Mouse (Mus musculus): ENCODE results near the gene Faf1. TPM values are rescaled to one million over a fixed set of nuclear protein-coding genes. Genes with fewer than 3 reads are reported as not detected.
A peak's percentile ranks its signal among the peaks of the same experiment; 100 is the strongest.

Faf1 gene
- polyA plus RNA-seq, 1 experiment from 2014 or later = 36.4 TPM

- no peak overlapping the region for H3K4me2 ChIP-seq (replicated peaks)
- no peak overlapping the region for H3K9ac ChIP-seq
- H3K4me3 ChIP-seq = no peak overlapping the region
- no peak overlapping the region for H3K27ac ChIP-seq
- H3K4me1 ChIP-seq = peaks cover 4% of the 10 kb centered on the region
- WGBS = 30% methylated on average over 3 of the region's 3 CpGs
- no peaks in the 10 kb centered on the region for H3K9me3 ChIP-seq
- peak; percentile 52; the same call in 1 of the 2 replicates for ATAC-seq (ENCODE audit: insufficient number of reproducible peaks, insufficient read depth, low FRiP score, low TSS enrichment)
- no peaks in the 10 kb centered on the region for H3K27me3 ChIP-seq
- no peaks in the 10 kb centered on the region for H3K36me3 ChIP-seq
These were observed 192.6 kb downstream of the Faf1 start for GRCm38 (mm10) chr4:109868897-109869484.

- Histone ChIP-seq H3K27me3 (no peaks in the 10 kb centered on the region), H3K36me3 (no peaks in the 10 kb centered on the region), H3K4me3 (no peak overlapping the region), H3K27ac (no peak overlapping the region), H3K4me1 (0 out of 2 replicates have a peak, but pooled peaks cover 4% of the 10 kb centered on the region), H3K9ac (no peak overlapping the region), H3K9me3 (no peaks in the 10 kb centered on the region), H3K4me2 (replicated peaks) (no peak overlapping the region)
- 32% methylated on average over 4 of the region's 4 CpGs for WGBS
- ATAC-seq (ENCODE audit: insufficient number of reproducible peaks, insufficient read depth, low FRiP score, low TSS enrichment) = no peak
These were observed 207.9 kb downstream of the Faf1 start for GRCm38 (mm10) chr4:109884333-109884732.

DNA sequence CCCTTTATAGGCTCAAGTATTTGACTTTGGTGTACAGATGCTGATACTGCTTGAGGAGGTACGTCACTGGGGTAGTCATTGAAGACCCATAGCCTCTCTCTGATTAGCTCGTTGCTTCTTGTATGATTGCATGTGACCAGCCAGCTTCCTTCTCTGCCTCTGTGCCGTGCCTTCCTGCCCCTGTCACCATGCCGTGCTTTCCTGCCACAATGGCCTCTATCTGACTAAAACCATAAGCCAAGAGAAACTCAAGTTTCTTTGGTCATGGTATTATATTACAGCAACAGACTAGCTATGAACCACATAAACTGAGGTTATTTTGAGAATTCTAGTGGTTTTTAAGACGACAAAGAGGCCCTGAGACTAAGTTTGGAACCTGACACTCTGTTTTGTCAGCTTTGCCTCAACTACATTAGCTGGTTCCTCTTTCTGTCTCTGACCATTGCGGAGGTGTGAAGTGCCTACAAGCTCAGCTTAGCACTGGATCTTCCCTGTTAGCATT, 211.5 kb downstream of the Faf1 start:
- Histone ChIP-seq H3K4me3 (no peak overlapping the region), H3K27ac (no peak overlapping the region), H3K4me2 (replicated peaks) (no peak overlapping the region), H3K4me1 (0 out of 2 replicates have a peak, but pooled peaks cover 4% of the 10 kb centered on the region), H3K36me3 (peaks cover 4% of the 10 kb centered on the region; the same call in 1 of the 2 replicates), H3K9ac (no peak overlapping the region), H3K27me3 (no peaks in the 10 kb centered on the region), H3K9me3 (no peaks in the 10 kb centered on the region)
- WGBS = 77% methylated on average over 6 of the region's 6 CpGs
- ATAC-seq (ENCODE audit: insufficient number of reproducible peaks, insufficient read depth, low FRiP score, low TSS enrichment) = no peak

DNA sequence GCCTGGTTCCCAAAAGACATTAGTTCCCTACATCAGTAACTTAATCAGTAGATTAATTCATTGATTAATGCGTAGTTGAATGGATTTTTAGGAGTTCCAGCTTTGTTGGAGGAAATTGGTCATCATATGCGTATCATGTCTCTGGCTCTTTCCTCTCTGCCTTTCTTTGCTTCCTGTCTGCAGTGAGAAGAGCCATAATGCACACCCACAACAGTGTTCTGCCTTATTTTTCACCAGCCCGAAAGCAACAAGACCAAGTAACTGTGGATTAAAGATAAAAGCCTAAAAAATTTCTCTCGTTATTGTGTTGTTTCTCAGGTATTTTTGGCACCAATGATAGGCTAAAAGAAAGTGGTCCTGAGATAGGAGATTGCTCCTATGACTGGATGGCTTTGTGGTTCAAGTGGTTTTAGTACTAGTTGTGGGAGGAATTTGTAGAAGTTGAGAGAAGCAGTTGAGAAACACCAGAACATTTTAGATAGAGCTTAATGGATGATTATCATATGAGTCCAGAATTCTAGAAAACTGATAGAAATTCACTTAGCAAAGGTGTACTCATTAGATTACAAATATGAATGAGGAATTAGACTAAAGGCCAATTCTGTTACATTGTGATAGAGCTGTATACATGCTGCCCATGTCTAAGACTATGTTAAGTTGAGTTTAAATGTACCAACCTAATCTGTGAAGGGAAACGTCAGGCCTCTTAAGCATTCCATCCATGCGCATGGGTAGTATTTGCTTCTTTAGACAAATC, 221.6 kb downstream of the Faf1 start:
- H3K27me3 ChIP-seq = no peaks in the 10 kb centered on the region
- ATAC-seq (ENCODE audit: insufficient number of reproducible peaks, insufficient read depth, low FRiP score, low TSS enrichment) = no peak
- no peaks in the 10 kb centered on the region for H3K4me1 ChIP-seq
- no peak overlapping the region for H3K27ac ChIP-seq
- H3K9ac ChIP-seq = no peak overlapping the region
- H3K9me3 ChIP-seq = no peaks in the 10 kb centered on the region
- no peak overlapping the region for H3K4me3 ChIP-seq
- no peaks in the 10 kb centered on the region for H3K36me3 ChIP-seq
- 93% methylated on average over 6 of the region's 6 CpGs for WGBS
- H3K4me2 ChIP-seq (replicated peaks) = no peak overlapping the region

DNA sequence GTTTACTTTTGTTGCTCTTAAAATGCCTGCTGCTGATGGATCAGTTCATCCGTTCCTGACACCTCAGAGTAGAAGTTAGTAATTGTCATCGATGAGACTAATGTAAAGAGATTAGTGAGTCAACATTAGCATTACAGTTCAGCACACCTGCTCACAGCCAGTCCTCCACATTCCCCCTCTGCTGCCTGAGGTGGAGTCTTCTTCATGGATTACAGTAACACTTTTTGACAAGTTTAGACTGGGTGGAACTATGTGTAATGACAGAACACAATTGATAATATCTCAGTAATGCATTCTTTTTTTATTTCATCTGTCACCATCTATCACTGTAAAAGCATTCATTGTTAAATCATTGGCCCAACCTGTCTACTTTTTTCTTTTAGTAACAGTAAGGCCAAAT, 224.7 kb downstream of the Faf1 start:
- H3K9me3 ChIP-seq = no peaks in the 10 kb centered on the region
- H3K4me3 ChIP-seq = no peak overlapping the region
- H3K27me3 ChIP-seq = no peaks in the 10 kb centered on the region
- H3K27ac ChIP-seq = no peak overlapping the region
- H3K4me2 ChIP-seq (replicated peaks) = no peak overlapping the region
- 79% methylated on average over 2 of the region's 2 CpGs for WGBS
- ATAC-seq (ENCODE audit: insufficient number of reproducible peaks, insufficient read depth, low FRiP score, low TSS enrichment) = no peak
- no peaks in the 10 kb centered on the region for H3K36me3 ChIP-seq
- no peak overlapping the region for H3K9ac ChIP-seq
- no peaks in the 10 kb centered on the region for H3K4me1 ChIP-seq

- Histone ChIP-seq H3K9me3 (no peaks in the 10 kb centered on the region), H3K36me3 (no peaks in the 10 kb centered on the region), H3K4me3 (no peak overlapping the region), H3K9ac (no peak overlapping the region), H3K27me3 (no peaks in the 10 kb centered on the region), H3K4me2 (replicated peaks) (no peak overlapping the region), H3K27ac (no peak overlapping the region), H3K4me1 (no peaks in the 10 kb centered on the region)
- no peak for ATAC-seq (ENCODE audit: insufficient number of reproducible peaks, insufficient read depth, low FRiP score, low TSS enrichment)
- WGBS = 87% methylated on average over 3 of the region's 3 CpGs
These were observed 228.1 kb downstream of the Faf1 start for GRCm38 (mm10) chr4:109904487-109904886.

- Histone ChIP-seq H3K27me3 (no peaks in the 10 kb centered on the region), H3K4me3 (no peak overlapping the region), H3K27ac (no peak overlapping the region), H3K4me2 (replicated peaks) (no peak overlapping the region), H3K36me3 (no peaks in the 10 kb centered on the region), H3K9ac (no peak overlapping the region), H3K4me1 (no peaks in the 10 kb centered on the region), H3K9me3 (no peaks in the 10 kb centered on the region)
- ATAC-seq (ENCODE audit: insufficient number of reproducible peaks, insufficient read depth, low FRiP score, low TSS enrichment) = no peak
- WGBS = 92% methylated on average over 1 of the region's 1 CpGs
These were observed 252.7 kb downstream of the Faf1 start for GRCm38 (mm10) chr4:109929058-109929457.

- Histone ChIP-seq H3K9ac (no peak overlapping the region), H3K27me3 (no peaks in the 10 kb centered on the region), H3K4me2 (replicated peaks) (no peak overlapping the region), H3K27ac (no peak overlapping the region), H3K4me1 (no peaks in the 10 kb centered on the region), H3K9me3 (no peaks in the 10 kb centered on the region), H3K4me3 (no peak overlapping the region), H3K36me3 (no peaks in the 10 kb centered on the region)
- WGBS = 92% methylated on average over 1 of the region's 1 CpGs
- no peak for ATAC-seq (ENCODE audit: insufficient number of reproducible peaks, insufficient read depth, low FRiP score, low TSS enrichment)
These were observed 254.1 kb downstream of the Faf1 start for GRCm38 (mm10) chr4:109930445-109930844.

GRCm38 (mm10) chr4:109930935-109931334, 254.5 kb downstream of the Faf1 start:
- no peak for ATAC-seq (ENCODE audit: insufficient number of reproducible peaks, insufficient read depth, low FRiP score, low TSS enrichment)
- H3K4me1 ChIP-seq = no peaks in the 10 kb centered on the region
- WGBS = 83% methylated on average over 1 of the region's 1 CpGs

DNA sequence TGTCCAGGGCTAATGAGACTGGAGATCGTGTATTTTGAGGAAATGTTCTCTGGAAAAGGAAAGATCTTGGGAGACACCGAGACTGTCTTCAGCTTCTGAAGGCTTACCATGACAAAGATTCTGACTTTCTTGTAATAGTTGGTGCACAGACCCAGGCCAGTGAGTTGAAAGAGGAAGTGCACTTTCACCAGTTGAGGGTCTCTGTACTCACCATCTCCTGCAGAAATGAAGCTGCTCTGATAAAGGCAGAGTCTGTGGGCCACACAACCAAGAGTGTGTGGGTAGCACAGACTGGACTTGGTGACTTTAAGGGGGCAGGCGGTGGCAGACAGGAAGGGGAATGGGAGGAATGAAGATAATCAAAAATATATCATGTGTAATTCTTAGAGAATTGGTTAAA, 260.2 kb downstream of the Faf1 start:
- ATAC-seq (ENCODE audit: insufficient number of reproducible peaks, insufficient read depth, low FRiP score, low TSS enrichment) = no peak
- 92% methylated on average over 3 of the region's 3 CpGs for WGBS
- Histone ChIP-seq H3K27ac (no peak overlapping the region), H3K36me3 (no peaks in the 10 kb centered on the region), H3K4me1 (peaks cover 6% of the 10 kb centered on the region; the same call in 1 of the 2 replicates), H3K4me2 (replicated peaks) (no peak overlapping the region), H3K27me3 (no peaks in the 10 kb centered on the region), H3K9me3 (no peaks in the 10 kb centered on the region), H3K4me3 (no peak overlapping the region), H3K9ac (no peak overlapping the region)

More at GRCm38 (mm10) chr4:109930935-109931334, 254.5 kb downstream of the Faf1 start:
- Histone ChIP-seq H3K9ac (no peak overlapping the region), H3K27me3 (no peaks in the 10 kb centered on the region), H3K4me2 (replicated peaks) (no peak overlapping the region), H3K9me3 (no peaks in the 10 kb centered on the region), H3K4me3 (no peak overlapping the region), H3K36me3 (no peaks in the 10 kb centered on the region), H3K27ac (no peak overlapping the region)

DNA sequence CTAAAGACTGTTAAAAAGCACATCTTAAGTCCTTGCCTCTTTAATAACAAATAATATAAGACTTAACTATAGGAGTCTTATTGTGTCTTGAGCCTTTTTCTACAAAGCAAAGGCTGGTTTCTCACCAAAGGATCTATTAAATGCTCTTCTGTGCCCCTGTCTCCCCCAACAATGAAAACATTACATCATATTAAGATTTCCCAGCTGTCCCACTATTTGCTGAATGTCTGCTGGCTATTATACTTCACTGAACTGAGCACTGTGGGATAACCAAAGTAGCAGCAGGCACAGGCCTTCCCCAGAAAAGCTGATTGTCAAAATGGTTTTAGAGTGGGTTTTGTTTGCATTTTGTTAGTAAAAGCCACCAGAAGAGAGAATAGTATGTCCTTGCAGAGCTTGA, 262.9 kb downstream of the Faf1 start:
- no peak overlapping the region for H3K4me3 ChIP-seq
- no peak for ATAC-seq (ENCODE audit: insufficient number of reproducible peaks, insufficient read depth, low FRiP score, low TSS enrichment)
- H3K4me2 ChIP-seq (replicated peaks) = no peak overlapping the region
- H3K9me3 ChIP-seq = no peaks in the 10 kb centered on the region
- no peaks in the 10 kb centered on the region for H3K27me3 ChIP-seq
- no peaks in the 10 kb centered on the region for H3K36me3 ChIP-seq
- H3K27ac ChIP-seq = no peak overlapping the region
- peaks cover 6% of the 10 kb centered on the region; the same call in 1 of the 2 replicates for H3K4me1 ChIP-seq
- no peak overlapping the region for H3K9ac ChIP-seq

- no peak overlapping the region for H3K4me3 ChIP-seq
- 95% methylated on average over 1 of the region's 1 CpGs for WGBS
- ATAC-seq (ENCODE audit: insufficient number of reproducible peaks, insufficient read depth, low FRiP score, low TSS enrichment) = no peak
- no peaks in the 10 kb centered on the region for H3K9me3 ChIP-seq
- no peak overlapping the region for H3K4me2 ChIP-seq (replicated peaks)
- no peak overlapping the region for H3K9ac ChIP-seq
- H3K27me3 ChIP-seq = no peaks in the 10 kb centered on the region
- H3K27ac ChIP-seq = no peak overlapping the region
- no peaks in the 10 kb centered on the region for H3K36me3 ChIP-seq
- no peaks in the 10 kb centered on the region for H3K4me1 ChIP-seq
These were observed 269.2 kb downstream of the Faf1 start for GRCm38 (mm10) chr4:109945554-109945953.

Data from embryonic facial prominence, embryonic 12.5 days (tissue).